Mouse (Mus musculus) neural tube, embryonic 12.5 days (tissue): ENCODE data around the gene Acrbp. TPM values are rescaled to one million over a fixed set of nuclear protein-coding genes. Genes with fewer than 3 reads are reported as not detected.

Experiments
- ATAC-seq: fragments of 200-750 bp; cut with Nextera tagmentation; 2 replicates; pipeline ENCODE4 v1.8.0; 2017; ENCODE audit warnings: low read depth, mild to moderate bottlenecking, moderate TSS enrichment, moderate library complexity; ENCODE audit not compliant: low FRiP score
- H3K27ac ChIP-seq: fragments of 300-500 bp; sonication (generic); 2 replicates; pipeline ENCODE4 v1.5.1; 2016
- H3K27me3 ChIP-seq: fragments of 300-500 bp; sonication (generic); replicated peaks from 2 replicates; pipeline ENCODE4 v1.6.1; 2016; ENCODE audit warnings: mild to moderate bottlenecking
- H3K36me3 ChIP-seq: fragments of 300-500 bp; sonication (generic); 2 replicates; pipeline ENCODE4 v1.6.1; 2016; ENCODE audit warnings: mild to moderate bottlenecking
- H3K4me1 ChIP-seq: fragments of 300-500 bp; sonication (generic); 2 replicates; pipeline ENCODE4 v1.6.1; 2016
- H3K4me2 ChIP-seq: fragments of 300-500 bp; sonication (generic); replicated peaks from 2 replicates; pipeline ENCODE4 v1.6.1; 2016; ENCODE audit warnings: mild to moderate bottlenecking
- H3K4me3 ChIP-seq: fragments of 300-500 bp; sonication (generic); 2 replicates; pipeline ENCODE4 v1.5.1; 2016
- H3K9ac ChIP-seq: fragments of 300-500 bp; sonication (generic); 2 replicates; pipeline ENCODE4 v1.6.1; 2016; ENCODE audit warnings: mild to moderate bottlenecking
- H3K9me3 ChIP-seq: fragments of 300-500 bp; sonication (generic); 2 replicates; pipeline ENCODE4 v1.6.1; 2016; ENCODE audit warnings: mild to moderate bottlenecking
- WGBS: fragments of 180-500 bp; shearing (Covaris S2); methylation state at CpG from one replicate; pipeline ENCODE4 v1.1.7; 2016; 5-methylcytosine and 5-hydroxymethylcytosine counted together
- microRNA-seq: library from miRNA; unstranded; fragments of <30 nt; microRNA quantifications from one replicate; pipeline ENCODE4, GENCODE M21; 2017
- polyA plus RNA-seq: library from polyadenylated mRNA; unstranded; fragments of >200 nt; fragmentation: Nextera tagmentation; extraction: Ambion mirVana; gene quantifications from 2 replicates; pipeline ENCODE4 v1.2.1, GENCODE M21; 2016

Acrbp gene
- polyA plus RNA-seq, 1 experiment from 2014 or later: 15.3 TPM

DNA sequence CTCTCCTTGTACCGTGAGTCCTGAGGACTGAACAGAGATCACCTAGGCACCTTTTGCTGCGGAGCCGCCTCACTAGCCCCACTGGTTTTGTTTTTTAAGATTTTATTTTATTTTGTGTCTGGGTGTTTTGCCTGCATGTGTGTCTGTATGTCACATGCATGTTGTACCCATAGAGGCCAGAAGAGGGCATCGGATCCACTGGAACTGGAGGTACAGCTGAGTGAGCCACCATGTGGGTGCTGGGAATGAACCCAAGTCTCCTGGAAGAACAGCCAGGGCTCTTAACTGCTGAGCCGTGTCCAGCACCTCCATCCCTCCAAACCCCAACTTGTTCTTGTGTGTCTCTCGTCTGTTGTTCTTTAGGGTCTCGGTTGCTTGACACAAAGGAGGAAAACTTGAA, 61.4 kb downstream of the Acrbp start:
- WGBS: 94% methylated on average over 7 of the region's 7 CpGs
- H3K4me2 ChIP-seq: no peak overlapping the region
- peaks cover 97% of the 10 kb centered on the region for H3K36me3 ChIP-seq
- no peaks in the 10 kb centered on the region for H3K9me3 ChIP-seq
- H3K4me1 ChIP-seq: no peaks in the 10 kb centered on the region
- no peak overlapping the region for H3K9ac ChIP-seq
- ATAC-seq: no peak
- no peak overlapping the region for H3K4me3 ChIP-seq
- H3K27ac ChIP-seq: no peak overlapping the region
- H3K27me3 ChIP-seq: no peaks in the 10 kb centered on the region

- no peak for ATAC-seq
- H3K4me3 ChIP-seq: no peak overlapping the region
- no peaks in the 10 kb centered on the region for H3K27me3 ChIP-seq
- no peaks in the 10 kb centered on the region for H3K9me3 ChIP-seq
- no peak overlapping the region for H3K9ac ChIP-seq
- no peak overlapping the region for H3K27ac ChIP-seq
- peaks cover 96% of the 10 kb centered on the region for H3K36me3 ChIP-seq
- H3K4me2 ChIP-seq: no peak overlapping the region
- WGBS: 96% methylated on average over 11 of the region's 11 CpGs
- H3K4me1 ChIP-seq: no peaks in the 10 kb centered on the region
These were observed 63.1 kb downstream of the Acrbp start for GRCm38 (mm10) chr6:125112553-125112952.

Small RNAs within 50 kb of the gene (microRNA-seq; reads per million reads assigned to microRNA genes)
- not detected for gene Mir7045

Other genes with a start within 250 kb of the Acrbp start
- 8.2 and 8.5 TPM in 2 replicates for gene Spsb2, start 241.0 kb upstream of the Acrbp start, polyA plus RNA-seq
- 461 and 485 TPM in 2 replicates for gene Tpi1, start 235.4 kb upstream of the Acrbp start, polyA plus RNA-seq
- 203 TPM in 2 replicates for gene Usp5, start 220.2 kb upstream of the Acrbp start, polyA plus RNA-seq
- gene Cdca3, start 220.1 kb upstream of the Acrbp start, polyA plus RNA-seq: 115 and 124 TPM in 2 replicates
- gene Gnb3, start 209.4 kb upstream of the Acrbp start, polyA plus RNA-seq: 0.50 and 0.52 TPM in 2 replicates
- 27.2 and 28.4 TPM in 2 replicates for gene P3h3, start 191.9 kb upstream of the Acrbp start, polyA plus RNA-seq
- 14.7 and 16.3 TPM in 2 replicates for gene Gpr162, start 185.7 kb upstream of the Acrbp start, polyA plus RNA-seq
- gene Cd4, start 161.5 kb upstream of the Acrbp start, polyA plus RNA-seq: 0.06 TPM in 1 of 2 replicates, not detected in the other
- gene Lag3, start 138.0 kb upstream of the Acrbp start, polyA plus RNA-seq: 1.8 and 2.2 TPM in 2 replicates
- 718 and 773 TPM in 2 replicates for gene Ptms, start 129.6 kb upstream of the Acrbp start, polyA plus RNA-seq
- gene Mlf2, start 118.3 kb upstream of the Acrbp start, polyA plus RNA-seq: 546 and 556 TPM in 2 replicates
- 91.5 and 99.8 TPM in 2 replicates for gene Cops7a, start 84.2 kb upstream of the Acrbp start, polyA plus RNA-seq
- gene Pianp, start 53.0 kb upstream of the Acrbp start, polyA plus RNA-seq: 9.8 and 10.0 TPM in 2 replicates
- 17.0 and 19.1 TPM in 2 replicates for gene Zfp384, start 40.5 kb upstream of the Acrbp start, polyA plus RNA-seq
- gene Ing4, start 9.9 kb upstream of the Acrbp start, polyA plus RNA-seq: 151 and 156 TPM in 2 replicates
- 0.32 and 0.54 TPM in 2 replicates for gene Lpar5, start 18.2 kb downstream of the Acrbp start, polyA plus RNA-seq
- 115 and 121 TPM in 2 replicates for gene Chd4, start 46.3 kb downstream of the Acrbp start, polyA plus RNA-seq
- gene Nop2, start 82.2 kb downstream of the Acrbp start, polyA plus RNA-seq: 53.9 and 56.3 TPM in 2 replicates
- 21.9 and 22.6 TPM in 2 replicates for gene Iffo1, start 95.6 kb downstream of the Acrbp start, polyA plus RNA-seq
- gene Gapdh, start 116.8 kb downstream of the Acrbp start, polyA plus RNA-seq: 1,605 and 1,721 TPM in 2 replicates
- 131 and 140 TPM in 2 replicates for gene Ncapd2, start 142.0 kb downstream of the Acrbp start, polyA plus RNA-seq
- 157 and 169 TPM in 2 replicates for gene Mrpl51, start 142.1 kb downstream of the Acrbp start, polyA plus RNA-seq
- 7.2 and 8.0 TPM in 2 replicates for gene Vamp1, start 165.9 kb downstream of the Acrbp start, polyA plus RNA-seq
- gene Tapbpl, start 182.2 kb downstream of the Acrbp start, polyA plus RNA-seq: 3.2 and 3.8 TPM in 2 replicates
- 2.0 and 2.3 TPM in 2 replicates for gene Cd27, start 187.3 kb downstream of the Acrbp start, polyA plus RNA-seq
- 0.42 TPM in 1 of 2 replicates, not detected in the other for gene Tuba3a, start 236.4 kb downstream of the Acrbp start, polyA plus RNA-seq